Mouse (Mus musculus) thymus, adult 2 months (tissue): Measurements from ENCODE around the gene Vwf.

Experiments used
- CTCF ChIP-seq: fragments of 200-500 bp; IDR thresholded peaks from 2 replicates; pipeline ENCODE4 v1.5.1; 2012; ENCODE audit warnings: mild to moderate bottlenecking, control low read depth, low read length, moderate library complexity, borderline replicate concordance; ENCODE audit not compliant: control insufficient read depth, poor library complexity, insufficient read depth; ENCODE audit errors: extremely low read depth
- POLR2A ChIP-seq: fragments of 200-500 bp; IDR thresholded peaks from 2 replicates; pipeline ENCODE4 v1.6.1; 2012; ENCODE audit warnings: mild to moderate bottlenecking, low read length, control low read depth, moderate library complexity; ENCODE audit not compliant: control insufficient read depth, poor library complexity, insufficient read depth; ENCODE audit errors: extremely low read depth

- TF ChIP-seq CTCF (no peak), POLR2A (no peak)
Measured at GRCm38 (mm10) chr6:125540199-125540598, 6.4 kb upstream of the Vwf start.
